Mouse (Mus musculus) left cerebral cortex, adult 6 months (tissue): ENCODE data around the gene Tgm7. TPM values are rescaled to one million over a fixed set of nuclear protein-coding genes. Genes with fewer than 3 reads are reported as not detected.

Experiments used
- long read RNA-seq, 2 experiments: library from polyadenylated mRNA; unstranded; transcript quantifications; one replicate each; pipeline ENCODE4 v2.0.0; 2019 to 2020
- polyA plus RNA-seq: library from polyadenylated mRNA; unstranded; fragments of <200 nt; fragmentation: Nextera tagmentation; gene quantifications from 2 replicates; pipeline ENCODE4 v1.2.3, GENCODE M21; 2021

Tgm7 gene
- not detected in 2 replicates for polyA plus RNA-seq
- long read RNA-seq, experiment 1, result 0 reads
- long read RNA-seq, experiment 2, result 0 reads

DNA sequence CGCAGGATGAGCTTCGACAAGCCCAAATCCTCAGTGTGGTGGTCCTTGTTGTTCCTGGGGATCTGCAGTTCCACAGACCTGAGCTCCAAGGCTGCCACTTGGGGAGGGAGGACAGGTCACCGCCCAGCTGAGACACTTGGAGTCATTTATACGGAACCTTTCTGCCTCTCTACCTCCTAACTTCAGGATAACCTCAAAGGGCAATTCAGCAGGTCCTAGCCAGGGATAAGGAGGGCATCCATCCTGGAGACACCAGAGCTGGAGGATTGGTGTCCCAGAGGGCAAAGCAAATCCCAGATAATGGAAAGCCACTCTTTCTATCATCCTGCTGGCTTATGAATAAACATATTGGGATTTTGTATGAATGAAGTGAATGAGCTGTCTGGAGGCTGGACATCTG, at the start of gene Tgm7:
Gene Tgm7 (minus strand): TSS at position 101 of the 400 bp plus-strand sequence.

DNA sequence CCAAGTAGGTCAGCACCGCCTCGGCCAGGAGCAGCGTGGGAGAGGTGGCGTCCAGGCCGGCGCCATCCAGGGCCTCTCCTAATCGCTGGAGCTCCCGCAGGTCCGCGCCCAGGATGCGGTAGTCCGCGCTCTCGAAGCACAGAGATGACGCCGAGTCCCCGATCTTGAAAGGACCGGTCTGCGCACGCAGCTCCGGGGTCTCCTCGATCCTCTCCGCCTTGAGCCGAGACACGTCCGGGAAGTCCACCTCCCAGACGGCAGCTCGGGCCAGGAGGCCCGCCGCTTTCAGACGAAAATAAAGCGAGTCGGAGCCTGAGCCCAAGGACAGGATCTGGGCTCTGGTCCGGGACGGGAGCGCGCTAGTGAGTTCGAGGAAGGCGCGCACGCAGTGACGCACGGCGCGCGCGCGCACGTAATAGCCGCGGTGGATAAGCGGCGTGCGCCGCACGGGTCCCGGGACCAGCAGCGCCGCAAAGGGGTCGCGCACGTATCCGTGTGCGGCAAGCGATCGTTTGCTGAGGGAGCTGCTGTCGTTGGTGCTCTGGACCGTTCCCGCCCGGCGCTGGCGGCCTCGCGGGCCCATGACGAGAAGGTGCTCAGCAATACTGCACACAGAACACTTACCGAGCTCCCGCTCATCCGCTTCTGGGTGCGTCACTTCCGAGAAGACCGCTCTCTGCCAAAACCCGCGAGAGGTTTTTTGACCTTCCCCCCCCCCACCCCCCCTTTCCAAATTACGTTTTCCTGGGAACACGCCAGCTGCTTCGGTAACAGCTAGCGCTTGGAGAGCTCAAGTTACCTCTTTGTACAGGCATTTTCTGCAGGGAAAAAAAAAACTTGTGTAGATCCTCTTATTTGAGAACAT, 30.7 kb upstream of the Tgm7 start, which contains the start of the genes Adal and Lcmt2:
Gene Adal (plus strand): TSS at position 411 of the 865 bp plus-strand sequence.
Gene Lcmt2 (minus strand): TSS at position 636 of the 865 bp plus-strand sequence.

DNA sequence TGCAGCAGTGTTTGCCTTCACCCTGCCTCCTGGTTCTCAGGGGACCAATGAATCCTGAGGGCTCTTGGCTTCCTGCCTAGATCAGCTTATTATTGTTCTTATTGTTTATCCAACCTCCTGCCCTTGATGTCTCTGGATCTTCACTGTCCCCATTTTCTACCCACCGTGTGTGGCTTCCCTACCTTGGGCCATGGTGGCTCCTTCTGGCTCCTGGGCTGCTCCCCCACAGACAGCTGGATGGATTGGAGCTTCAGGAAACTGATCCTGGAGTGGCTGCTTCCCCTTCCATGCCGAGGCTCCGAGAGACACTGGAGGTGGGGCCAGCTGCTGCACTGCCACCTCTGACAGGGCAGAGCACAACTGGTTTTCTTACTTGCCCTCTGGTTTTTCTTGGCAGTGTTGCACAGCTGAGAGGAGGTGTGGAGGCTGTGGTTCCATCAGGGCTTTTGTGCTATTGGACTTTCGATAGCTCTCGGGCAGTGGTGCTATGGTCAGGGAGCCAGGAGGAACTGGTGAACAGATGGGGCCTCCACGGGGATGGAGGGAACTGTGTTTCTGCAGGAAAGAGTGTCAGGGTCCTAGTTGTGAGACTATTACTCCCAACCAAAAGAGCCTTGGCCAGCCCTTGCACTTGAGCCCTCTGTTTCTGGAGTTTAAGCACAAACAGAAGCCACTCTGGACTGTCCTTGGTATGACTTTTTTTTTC, 24.0 kb downstream of the Tgm7 start, which contains the start of gene Tgm5:
Gene Tgm5 (minus strand): TSS at position 362 of the 706 bp plus-strand sequence.

Other genes with a start within 250 kb of the Tgm7 start
- gene Ubr1, start 139.1 kb downstream of the Tgm7 start, polyA plus RNA-seq, result 14.4 and 17.5 TPM in 2 replicates
- gene Tmem62, start 132.8 kb downstream of the Tgm7 start, polyA plus RNA-seq, result 12.5 and 17.3 TPM in 2 replicates
- gene Ccndbp1, start 101.4 kb downstream of the Tgm7 start, polyA plus RNA-seq, result 51.6 and 67.4 TPM in 2 replicates
- gene Epb42, start 72.7 kb downstream of the Tgm7 start, polyA plus RNA-seq, result not detected in 2 replicates
- gene Tgm5, start 24.0 kb downstream of the Tgm7 start, polyA plus RNA-seq, result not detected in 2 replicates
- 9.8 and 13.2 TPM in 2 replicates for gene Adal, start 30.6 kb upstream of the Tgm7 start, polyA plus RNA-seq
- 5.2 and 9.5 TPM in 2 replicates for gene Lcmt2, start 30.9 kb upstream of the Tgm7 start, polyA plus RNA-seq
- gene Tubgcp4, start 60.9 kb upstream of the Tgm7 start, polyA plus RNA-seq, result 10.3 and 12.6 TPM in 2 replicates
- gene Zscan29, start 61.3 kb upstream of the Tgm7 start, polyA plus RNA-seq, result 2.0 and 2.3 TPM in 2 replicates
- gene Trp53bp1, start 161.6 kb upstream of the Tgm7 start, polyA plus RNA-seq, result 20.2 and 28.1 TPM in 2 replicates
- gene Map1a, start 179.8 kb upstream of the Tgm7 start, polyA plus RNA-seq, result 116 and 149 TPM in 2 replicates
- gene Ppip5k1, start 245.6 kb upstream of the Tgm7 start, polyA plus RNA-seq, result 24.7 and 28.6 TPM in 2 replicates
- gene Ckmt1, start 247.9 kb upstream of the Tgm7 start, polyA plus RNA-seq, result 304 and 453 TPM in 2 replicates